Mouse (Mus musculus): Measurements from ENCODE around the gene Bicd2.
A peak's percentile ranks its signal among the peaks of the same experiment; 100 is the strongest.

The Bicd2 gene

DNA sequence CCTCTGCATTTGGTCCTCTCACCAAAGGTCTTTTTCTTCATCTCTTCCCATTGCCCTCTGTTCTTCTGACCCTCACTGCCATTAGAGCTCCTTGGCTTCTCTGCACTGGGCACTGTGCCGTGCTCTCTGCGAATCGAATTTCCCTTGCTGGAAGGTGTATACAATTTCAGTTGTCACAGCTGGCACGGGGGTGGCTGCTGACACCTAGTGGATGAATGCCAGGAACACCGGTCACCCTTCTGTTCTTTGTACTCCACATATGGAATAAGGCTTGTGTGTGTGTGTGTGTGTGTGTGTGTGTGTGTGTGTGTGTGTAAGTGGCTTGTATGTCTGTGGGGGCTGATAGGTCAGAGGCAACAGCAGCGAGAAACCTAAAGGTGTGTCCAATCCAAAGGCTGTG lies 58.8 kb downstream of the Bicd2 start:
- peak; percentile 40 for DNase-seq (ENCODE audit: low read depth, low spot score)

DNA sequence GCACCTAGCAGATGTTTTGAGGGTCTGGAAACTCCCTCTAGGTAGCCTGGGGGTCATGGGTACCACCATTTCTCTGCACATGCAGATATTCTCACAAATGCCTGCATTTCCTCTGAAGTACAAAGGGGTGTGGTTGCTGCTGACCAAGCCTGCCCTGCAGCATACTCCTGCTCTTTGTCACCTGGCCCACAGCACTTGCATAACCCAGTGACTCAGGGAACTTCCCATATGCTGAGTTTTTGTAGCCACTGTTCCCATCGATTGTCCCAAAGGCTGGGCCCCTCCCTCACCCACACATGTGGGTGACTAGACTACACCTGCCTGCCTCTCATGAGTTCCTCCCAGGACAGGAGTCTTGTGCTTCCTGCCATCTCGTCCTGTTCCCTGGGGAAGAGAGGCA lies 61.2 kb downstream of the Bicd2 start:
- no peak for DNase-seq (ENCODE audit: low read depth, low spot score)

DNA sequence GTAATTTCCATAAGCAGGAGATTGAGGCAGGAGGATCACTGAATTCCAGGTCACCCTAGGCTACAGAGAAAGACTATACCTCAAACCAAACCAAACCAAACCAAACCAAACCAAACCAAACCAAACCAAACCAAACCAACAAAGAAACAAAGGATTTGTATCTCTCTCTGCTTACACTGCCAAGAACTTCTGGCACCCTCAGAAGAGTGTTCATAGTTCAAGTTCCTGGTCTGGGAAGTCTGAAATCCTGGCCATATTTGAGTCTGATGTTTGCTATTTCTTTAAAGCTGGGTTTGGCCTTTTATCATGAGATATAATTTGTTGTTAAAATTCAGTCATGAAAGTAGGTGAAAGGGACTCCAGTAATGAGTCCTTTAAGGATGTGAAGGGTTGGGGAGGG lies 66.4 kb downstream of the Bicd2 start:
- no peak for DNase-seq (ENCODE audit: low read depth, low spot score)

DNA sequence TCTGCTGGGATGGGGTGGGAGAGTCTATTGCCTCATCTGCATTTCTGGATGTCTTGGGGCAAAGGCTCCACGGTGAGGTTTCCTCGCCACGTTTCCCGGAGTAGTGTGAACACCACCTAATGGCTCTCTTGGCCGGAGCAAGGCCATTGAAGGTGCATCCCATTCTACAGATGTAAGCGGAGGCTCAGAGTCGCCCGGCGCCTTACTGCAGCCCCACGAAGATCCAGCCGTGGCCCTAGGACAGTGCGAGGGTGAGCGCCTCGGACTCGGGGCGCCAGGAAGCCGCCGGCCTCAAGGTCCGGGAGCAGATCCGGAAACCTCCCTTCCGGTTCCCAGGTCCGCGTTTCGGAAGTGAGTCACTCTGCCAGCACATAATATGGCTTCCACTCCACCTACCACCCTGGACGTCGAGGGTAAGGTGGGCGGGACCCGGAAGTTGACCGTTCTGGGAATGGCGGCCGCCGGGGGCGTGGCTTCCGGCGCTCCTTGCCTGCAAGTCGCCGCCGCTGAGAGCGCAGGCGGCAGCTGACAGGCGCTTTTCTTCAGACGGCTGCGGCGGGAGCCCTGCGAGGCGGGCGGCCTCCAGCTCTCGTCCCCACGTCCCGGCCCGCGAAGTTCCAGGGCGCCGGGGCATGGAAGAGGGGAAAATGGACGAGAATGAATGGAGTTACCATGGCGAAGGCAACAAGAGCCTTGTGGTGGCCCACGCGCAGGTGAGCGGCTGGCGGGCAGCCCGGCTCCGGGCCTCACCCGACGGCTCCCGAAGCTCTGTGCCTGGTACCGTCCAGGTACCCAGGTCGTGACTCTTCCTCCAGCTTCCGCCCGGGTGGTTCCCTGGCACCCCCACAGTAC lies 79.6 kb downstream of the Bicd2 start, which contains the start of gene Ippk:
TSS of gene Ippk (plus strand) at position 496 of the 852 bp plus-strand sequence.
- peak; percentile 97 for DNase-seq (ENCODE audit: low read depth, low spot score)

DNA sequence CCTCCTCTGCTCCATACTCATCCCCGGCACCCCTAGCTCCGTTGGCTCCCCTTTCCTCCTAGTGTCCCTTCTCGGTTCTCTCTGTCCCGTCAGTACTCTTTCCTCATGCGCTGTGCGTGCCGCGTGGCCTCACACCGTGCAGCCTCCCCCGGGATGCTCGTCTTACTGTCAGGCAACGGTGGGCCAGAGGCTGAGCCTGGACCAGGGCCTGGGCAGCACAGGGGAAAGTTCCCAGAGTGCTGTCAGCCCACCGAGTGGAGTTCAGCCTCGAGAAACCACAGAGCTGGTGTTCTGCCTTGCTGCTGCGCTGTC lies 80.2 kb downstream of the Bicd2 start:
- no peak for DNase-seq (ENCODE audit: low read depth, low spot score)

DNA sequence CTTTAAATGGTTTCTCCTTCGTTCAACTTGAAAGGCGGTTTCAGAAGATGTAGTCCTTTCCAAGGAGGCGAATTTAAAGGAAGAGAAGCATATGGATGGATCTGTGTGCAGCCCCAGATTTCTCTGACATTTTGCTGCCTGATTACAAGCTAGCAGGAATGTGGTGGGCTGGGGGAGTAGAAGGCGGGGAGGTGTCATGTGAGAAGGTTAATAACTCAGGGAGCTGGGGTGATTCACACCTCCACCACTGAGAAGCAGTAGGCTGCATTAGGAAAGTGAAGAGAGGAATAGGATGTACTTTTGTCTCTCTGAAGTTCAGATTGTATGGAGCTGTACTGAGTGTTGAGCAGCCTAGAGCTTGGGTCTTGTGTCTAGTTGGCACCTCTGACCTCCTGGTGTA lies 80.6 kb downstream of the Bicd2 start:
- DNase-seq (ENCODE audit: low read depth, low spot score): no peak

DNA sequence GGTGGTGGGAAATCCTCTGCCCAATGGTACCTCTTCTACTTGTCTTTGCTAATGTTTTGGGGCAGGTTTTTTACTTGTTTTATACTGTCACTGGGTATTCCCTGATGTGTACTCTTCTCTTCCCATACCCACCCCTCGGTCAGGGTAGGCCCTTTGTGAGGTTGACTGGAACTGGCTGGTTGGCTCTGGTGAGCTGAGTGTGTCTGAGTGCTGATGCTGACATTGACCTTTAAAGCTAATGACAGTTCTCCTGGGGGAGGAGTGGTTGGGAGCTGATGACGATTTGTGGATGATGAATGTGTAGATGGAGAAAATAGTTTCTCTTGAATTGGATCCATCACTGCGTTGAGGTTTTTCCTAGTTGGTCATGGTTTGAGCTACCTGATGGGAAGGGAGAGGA lies 85.4 kb downstream of the Bicd2 start:
- DNase-seq (ENCODE audit: low read depth, low spot score): no peak

DNA sequence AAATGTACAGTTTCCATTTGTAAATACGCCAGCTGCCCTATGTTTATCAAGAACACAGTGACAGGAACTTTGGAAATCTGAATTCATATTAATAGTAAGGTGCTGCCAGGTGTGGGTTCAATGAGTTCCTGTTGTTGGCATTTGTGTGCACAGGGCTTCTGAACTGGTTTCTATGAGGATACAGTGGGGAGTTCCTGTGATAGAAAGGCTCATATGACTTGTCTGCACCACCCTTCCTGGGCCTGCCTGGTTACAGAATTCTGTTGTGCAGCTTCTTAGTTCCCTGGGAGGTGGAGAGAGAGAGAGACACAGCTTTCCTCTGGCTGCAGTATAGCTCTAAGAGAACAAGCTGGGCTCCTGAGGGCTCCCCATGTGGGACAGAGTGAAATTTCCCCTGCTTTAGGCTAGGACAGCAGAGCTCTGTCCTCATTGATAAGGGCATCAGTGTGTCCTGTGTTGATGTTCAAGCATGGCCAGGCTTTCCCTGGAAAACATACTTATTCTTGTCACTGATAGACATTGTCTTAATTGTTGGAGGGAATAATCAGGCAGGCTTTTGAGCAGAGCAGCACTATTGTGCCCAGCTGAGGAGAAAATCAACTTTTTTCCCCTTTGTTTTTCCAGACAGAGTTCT lies 86.8 kb downstream of the Bicd2 start:
- peak; percentile 38 for DNase-seq (ENCODE audit: low read depth, low spot score)

DNA sequence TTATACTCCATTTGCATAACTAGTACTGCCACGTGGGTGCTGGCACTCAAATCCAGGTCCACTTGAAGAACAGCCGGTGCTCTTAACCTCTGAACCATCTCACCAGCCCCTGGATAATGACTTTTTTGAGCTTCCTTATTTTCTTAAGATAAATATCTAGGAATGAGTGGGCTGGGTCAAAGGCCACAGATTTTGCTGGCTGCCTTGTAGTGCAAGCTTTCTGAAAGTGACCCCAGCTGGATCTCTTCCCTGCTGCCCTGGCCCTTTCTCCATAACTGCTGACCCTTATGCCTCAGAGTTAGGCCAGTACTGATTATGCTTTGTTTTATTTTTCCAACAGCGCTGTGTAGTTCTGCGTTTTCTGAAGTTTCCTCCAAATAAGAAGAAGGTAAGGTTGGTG lies 89.1 kb downstream of the Bicd2 start:
- DNase-seq (ENCODE audit: low read depth, low spot score): no peak

DNA sequence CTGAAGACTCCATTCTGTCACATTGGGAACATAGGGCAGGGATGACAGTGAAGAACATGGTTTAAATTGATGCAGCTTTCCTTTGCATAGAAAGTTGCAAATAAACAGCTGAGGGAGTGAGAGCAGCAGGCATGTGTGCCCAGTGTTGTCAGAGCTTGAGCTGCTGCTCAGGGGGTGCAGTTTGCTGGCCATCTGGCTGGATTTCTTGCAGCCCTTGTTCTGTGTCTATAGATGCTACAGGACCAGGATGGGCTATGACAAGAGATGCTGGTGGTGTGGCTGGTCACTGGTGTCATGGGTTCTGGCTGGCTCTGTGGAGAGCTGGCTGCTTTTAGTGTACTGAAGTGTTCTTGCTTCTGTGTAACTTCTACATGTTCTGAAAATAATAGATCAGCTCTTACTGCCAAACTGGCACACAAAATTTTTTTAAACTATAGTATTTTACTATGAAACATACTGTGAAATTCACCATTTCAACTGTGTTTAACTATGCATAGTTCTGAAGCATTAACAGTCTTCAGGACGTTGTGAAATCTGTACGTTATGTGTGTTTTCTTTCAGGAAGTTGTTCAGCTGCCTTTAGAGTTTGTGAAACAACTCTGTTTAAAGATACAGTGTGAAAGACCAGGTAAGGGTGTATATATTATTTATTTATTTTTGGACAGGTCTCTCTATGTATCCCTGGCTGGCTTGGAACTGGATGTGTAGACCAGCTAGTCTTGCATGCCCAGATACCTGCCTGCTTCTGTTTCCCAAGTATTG lies 92.1 kb downstream of the Bicd2 start:
- no peak for DNase-seq (ENCODE audit: low read depth, low spot score)

DNA sequence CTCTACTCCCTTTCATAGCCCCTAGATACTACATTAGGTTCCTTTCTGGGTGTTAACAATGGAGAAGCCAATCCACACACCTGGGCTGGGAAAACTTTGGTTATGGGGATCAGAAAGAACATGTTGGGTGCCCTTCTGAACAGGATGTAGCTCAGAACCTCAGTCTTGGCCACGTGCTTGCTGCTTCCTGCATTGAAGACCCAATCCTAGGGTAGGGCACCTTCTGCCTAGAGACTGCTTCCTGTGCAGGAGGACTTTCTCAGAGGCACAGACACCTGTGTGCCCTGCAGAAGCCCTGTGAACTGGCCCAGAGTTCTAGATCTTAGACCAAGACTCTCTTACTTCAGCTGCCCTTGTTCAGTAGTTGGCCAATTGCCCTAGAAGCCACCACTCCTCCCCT lies 94.4 kb downstream of the Bicd2 start:
- DNase-seq (ENCODE audit: low read depth, low spot score): peak; percentile 21

DNA sequence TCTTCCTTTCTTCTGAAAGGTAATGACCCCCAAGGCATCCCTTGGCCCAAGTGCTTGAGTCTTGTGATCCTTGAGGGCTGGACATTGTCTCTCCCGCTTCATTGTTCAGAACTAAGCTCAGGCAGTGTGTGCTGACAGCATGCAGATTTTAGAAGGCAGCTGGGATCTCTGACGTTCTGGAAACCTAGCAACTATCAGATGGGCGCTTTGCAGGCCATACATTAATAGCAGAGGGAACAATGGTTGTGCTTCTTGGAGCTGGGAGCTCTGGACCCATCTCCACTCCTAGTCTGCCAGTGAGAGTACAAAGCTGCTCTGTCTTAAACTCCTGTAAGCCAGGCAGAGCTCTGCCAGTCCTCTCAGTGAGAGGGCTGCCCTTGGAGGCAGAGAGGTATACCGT lies 94.8 kb downstream of the Bicd2 start:
- no peak for DNase-seq (ENCODE audit: low read depth, low spot score)
